Mouse (Mus musculus): Measurements from ENCODE around the gene Tagln2. TPM values are rescaled to one million over a fixed set of nuclear protein-coding genes. Genes with fewer than 3 reads are reported as not detected.

The Tagln2 gene
- polyA plus RNA-seq, 1 experiment = 771 TPM

GRCm38 (mm10) chr1:172518013-172518412 lies 18.2 kb downstream of the Tagln2 start:
- Histone ChIP-seq H3K79me3 (ENCODE audit: low read depth) (no peaks in the 10 kb centered on the region), H3K4me3 (ENCODE audit: insufficient read depth, poor library complexity, severe bottlenecking) (no peak overlapping the region), H3ac (ENCODE audit: control insufficient read depth, insufficient read length, low read depth) (no peak overlapping the region), H3K36me3 (ENCODE audit: control insufficient read depth, insufficient read depth) (no peaks in the 10 kb centered on the region), H3K27me3 (ENCODE audit: control insufficient read depth, insufficient read depth, insufficient read length) (no peaks in the 10 kb centered on the region), H3K79me2 (ENCODE audit: control insufficient read depth, insufficient read depth) (no peaks in the 10 kb centered on the region)
- TF ChIP-seq MYOD1 (IDR thresholded peaks at IDR 0.05; ENCODE audit: control insufficient read depth, insufficient read length, low read depth) = no peak
- TF ChIP-seq FOSL1 (IDR thresholded peaks at IDR 0.05; ENCODE audit: insufficient read depth, low read length, poor library complexity, severe bottlenecking) = no peak
- no peak for TF ChIP-seq CEBPB (IDR thresholded peaks at IDR 0.05; ENCODE audit: low read depth)
- TF ChIP-seq MYOG (IDR thresholded peaks at IDR 0.05; ENCODE audit: control insufficient read depth, extremely low read depth, insufficient read length) = no peak
- TF ChIP-seq USF1 (IDR thresholded peaks at IDR 0.05; ENCODE audit: low read depth) = no peak
- TF ChIP-seq MAX (IDR thresholded peaks at IDR 0.05) = no peak
- no peak for TF ChIP-seq CTCF (IDR thresholded peaks at IDR 0.05; ENCODE audit: control insufficient read depth, insufficient read depth, insufficient read length)

DNA sequence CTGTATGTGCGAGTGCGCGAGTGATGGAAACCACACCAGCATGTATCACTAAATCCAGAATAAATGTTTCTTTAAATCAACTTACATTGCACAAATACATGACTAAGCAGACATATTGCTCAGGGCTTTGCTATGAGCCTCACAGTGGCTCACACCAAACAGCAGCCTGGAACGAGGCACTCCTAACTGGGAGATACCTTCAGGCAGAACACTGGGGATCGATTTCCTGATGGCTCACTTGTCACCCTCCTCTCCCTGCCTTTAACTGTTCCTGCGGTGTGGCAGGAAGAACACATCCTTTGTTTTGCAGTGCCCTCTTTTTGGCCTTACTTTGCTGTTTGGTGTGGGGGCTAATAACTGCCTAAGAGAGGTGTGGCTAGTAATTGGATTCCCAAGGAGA lies 19.8 kb downstream of the Tagln2 start:
- no peaks in the 10 kb centered on the region for H3K27me3 ChIP-seq (ENCODE audit: control insufficient read depth, insufficient read depth, insufficient read length)
- H3K4me3 ChIP-seq (ENCODE audit: insufficient read depth, poor library complexity, severe bottlenecking) = no peak overlapping the region
- H3K79me2 ChIP-seq (ENCODE audit: control insufficient read depth, insufficient read depth) = no peaks in the 10 kb centered on the region
- H3ac ChIP-seq (ENCODE audit: control insufficient read depth, insufficient read length, low read depth) = no peak overlapping the region
- no peaks in the 10 kb centered on the region for H3K79me3 ChIP-seq (ENCODE audit: low read depth)
- TF ChIP-seq USF1 (IDR thresholded peaks at IDR 0.05; ENCODE audit: low read depth) = no peak
- TF ChIP-seq MAX (IDR thresholded peaks at IDR 0.05) = no peak
- no peak for TF ChIP-seq MYOG (IDR thresholded peaks at IDR 0.05; ENCODE audit: control insufficient read depth, extremely low read depth, insufficient read length)
- TF ChIP-seq MYOD1 (IDR thresholded peaks at IDR 0.05; ENCODE audit: control insufficient read depth, insufficient read length, low read depth) = no peak
- no peak for TF ChIP-seq CTCF (IDR thresholded peaks at IDR 0.05; ENCODE audit: control insufficient read depth, insufficient read depth, insufficient read length)
- no peak for TF ChIP-seq FOSL1 (IDR thresholded peaks at IDR 0.05; ENCODE audit: insufficient read depth, low read length, poor library complexity, severe bottlenecking)
- no peak for TF ChIP-seq CEBPB (IDR thresholded peaks at IDR 0.05; ENCODE audit: low read depth)
- no peaks in the 10 kb centered on the region for H3K36me3 ChIP-seq (ENCODE audit: control insufficient read depth, insufficient read depth)

DNA sequence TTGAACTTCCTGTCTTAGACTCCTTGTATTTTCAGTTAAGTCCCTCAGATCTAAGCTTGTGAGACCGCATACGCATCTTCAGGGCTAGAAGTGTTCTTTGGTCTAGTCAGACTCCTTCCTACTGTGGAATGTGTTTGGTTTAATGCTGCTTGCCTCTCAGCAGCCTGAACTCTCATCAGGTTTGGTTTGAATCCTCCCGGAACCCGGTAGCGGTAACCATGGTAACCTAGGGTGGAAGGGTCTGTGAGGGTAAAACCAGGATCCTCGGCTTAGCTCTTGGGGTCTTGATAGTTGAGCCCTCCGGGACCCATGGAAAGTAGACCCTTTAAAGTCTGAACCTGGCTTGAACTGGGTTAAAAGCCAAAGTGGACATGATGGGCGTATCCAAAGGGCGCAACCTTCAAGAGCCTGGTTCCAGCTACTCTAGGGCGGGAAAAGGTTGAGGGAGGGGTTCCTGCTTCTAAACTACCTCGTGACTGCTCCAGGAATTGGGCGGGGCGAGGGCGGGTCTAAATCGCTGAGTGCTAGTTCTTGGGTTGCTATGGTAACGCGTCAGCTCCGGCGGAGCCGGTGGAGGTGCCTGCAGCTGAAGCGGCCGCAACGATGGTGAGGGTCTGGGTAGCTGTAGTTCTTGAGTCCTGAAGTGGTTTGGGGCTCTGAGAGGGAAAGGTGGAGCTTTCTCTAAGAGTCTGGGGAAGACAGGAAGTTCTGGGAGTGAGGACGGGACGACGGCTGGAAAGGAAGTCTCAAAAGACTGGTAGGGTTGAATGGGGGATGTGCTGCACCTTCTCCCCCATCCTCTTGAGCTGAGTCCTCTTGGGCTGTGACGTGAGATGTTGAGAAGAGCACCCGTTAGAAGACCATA lies 21.0 kb downstream of the Tagln2 start, which contains the start of gene Cfap45:
TSS of gene Cfap45 (plus strand) at position 226 of the 865 bp plus-strand sequence.
- no peaks in the 10 kb centered on the region for H3K79me3 ChIP-seq (ENCODE audit: low read depth)
- H3K36me3 ChIP-seq (ENCODE audit: control insufficient read depth, insufficient read depth) = no peaks in the 10 kb centered on the region
- TF ChIP-seq CTCF (IDR thresholded peaks at IDR 0.05; ENCODE audit: control insufficient read depth, insufficient read depth, insufficient read length) (no peak), MAX (IDR thresholded peaks at IDR 0.05) (no peak), USF1 (IDR thresholded peaks at IDR 0.05; ENCODE audit: low read depth) (no peak), CEBPB (IDR thresholded peaks at IDR 0.05; ENCODE audit: low read depth) (no peak), FOSL1 (IDR thresholded peaks at IDR 0.05; ENCODE audit: insufficient read depth, low read length, poor library complexity, severe bottlenecking) (no peak), MYOG (IDR thresholded peaks at IDR 0.05; ENCODE audit: control insufficient read depth, extremely low read depth, insufficient read length) (no peak), MYOD1 (IDR thresholded peaks at IDR 0.05; ENCODE audit: control insufficient read depth, insufficient read length, low read depth) (no peak)
- no peaks in the 10 kb centered on the region for H3K27me3 ChIP-seq (ENCODE audit: control insufficient read depth, insufficient read depth, insufficient read length)
- H3K79me2 ChIP-seq (ENCODE audit: control insufficient read depth, insufficient read depth) = no peaks in the 10 kb centered on the region
- no peak within 1 kb of the TSS for H3K4me3 ChIP-seq (ENCODE audit: insufficient read depth, poor library complexity, severe bottlenecking)
- no peak within 1 kb of the TSS for H3ac ChIP-seq (ENCODE audit: control insufficient read depth, insufficient read length, low read depth)

GRCm38 (mm10) chr1:172522524-172522923 lies 22.7 kb downstream of the Tagln2 start:
- H3K79me2 ChIP-seq (ENCODE audit: control insufficient read depth, insufficient read depth) = no peaks in the 10 kb centered on the region
- H3K36me3 ChIP-seq (ENCODE audit: control insufficient read depth, insufficient read depth) = no peaks in the 10 kb centered on the region
- TF ChIP-seq MYOD1 (IDR thresholded peaks at IDR 0.05; ENCODE audit: control insufficient read depth, insufficient read length, low read depth) (no peak), MYOG (IDR thresholded peaks at IDR 0.05; ENCODE audit: control insufficient read depth, extremely low read depth, insufficient read length) (no peak), CEBPB (IDR thresholded peaks at IDR 0.05; ENCODE audit: low read depth) (no peak), CTCF (IDR thresholded peaks at IDR 0.05; ENCODE audit: control insufficient read depth, insufficient read depth, insufficient read length) (no peak), FOSL1 (IDR thresholded peaks at IDR 0.05; ENCODE audit: insufficient read depth, low read length, poor library complexity, severe bottlenecking) (no peak)
- H3ac ChIP-seq (ENCODE audit: control insufficient read depth, insufficient read length, low read depth) = no peak overlapping the region
- H3K27me3 ChIP-seq (ENCODE audit: control insufficient read depth, insufficient read depth, insufficient read length) = no peaks in the 10 kb centered on the region
- H3K4me3 ChIP-seq (ENCODE audit: insufficient read depth, poor library complexity, severe bottlenecking) = no peak overlapping the region
- no peaks in the 10 kb centered on the region for H3K79me3 ChIP-seq (ENCODE audit: low read depth)

GRCm38 (mm10) chr1:172523699-172524101 lies 23.9 kb downstream of the Tagln2 start:
- Histone ChIP-seq H3K4me3 (ENCODE audit: insufficient read depth, poor library complexity, severe bottlenecking) (no peak overlapping the region), H3ac (ENCODE audit: control insufficient read depth, insufficient read length, low read depth) (no peak overlapping the region), H3K27me3 (ENCODE audit: control insufficient read depth, insufficient read depth, insufficient read length) (no peaks in the 10 kb centered on the region), H3K36me3 (ENCODE audit: control insufficient read depth, insufficient read depth) (no peaks in the 10 kb centered on the region), H3K79me3 (ENCODE audit: low read depth) (no peaks in the 10 kb centered on the region), H3K79me2 (ENCODE audit: control insufficient read depth, insufficient read depth) (no peaks in the 10 kb centered on the region)
- TF ChIP-seq FOSL1 (IDR thresholded peaks at IDR 0.05; ENCODE audit: insufficient read depth, low read length, poor library complexity, severe bottlenecking) (no peak), MYOD1 (IDR thresholded peaks at IDR 0.05; ENCODE audit: control insufficient read depth, insufficient read length, low read depth) (no peak), CTCF (IDR thresholded peaks at IDR 0.05; ENCODE audit: control insufficient read depth, insufficient read depth, insufficient read length) (no peak), USF1 (IDR thresholded peaks at IDR 0.05; ENCODE audit: low read depth) (no peak), MYOG (IDR thresholded peaks at IDR 0.05; ENCODE audit: control insufficient read depth, extremely low read depth, insufficient read length) (no peak), CEBPB (IDR thresholded peaks at IDR 0.05; ENCODE audit: low read depth) (no peak), MAX (IDR thresholded peaks at IDR 0.05) (no peak)
